Mouse (Mus musculus): ENCODE measurements around the gene Lypd4. TPM values are rescaled to one million over a fixed set of nuclear protein-coding genes. Genes with fewer than 3 reads are reported as not detected.

Gene Lypd4
- polyA plus RNA-seq (2014; fragmentation: Illumina TruSeq; extraction: RNeasy Lipid Tissue Mini Kit (QIAGEN cat#74804); ENCODE audit: insufficient read depth, low read depth, low replicate concordance) = not detected

GRCm38 (mm10) chr7:24869532-24870165 is at the start of gene Lypd4, which contains the start of gene Dmrtc2:
Lypd4 (minus strand) TSS chr7:24869941.
Dmrtc2 (plus strand) TSS chr7:24870057.

GRCm38 (mm10) chr7:24902630-24903443 is 33.1 kb upstream of the Lypd4 start, which contains the start of gene Arhgef1:
Arhgef1 (plus strand) TSS chr7:24902912.

GRCm38 (mm10) chr7:24897224-24897623 is 27.5 kb upstream of the Lypd4 start, which contains the start of gene Cd79a:
Cd79a (plus strand) TSS chr7:24897381.

GRCm38 (mm10) chr7:24883896-24884692 is 14.4 kb upstream of the Lypd4 start, which contains the start of gene Rps19:
Rps19 (plus strand) TSS chr7:24884371.

GRCm38 (mm10) chr7:24861913-24862312 is 7.8 kb downstream of the Lypd4 start, which contains the start of gene Gm9844:
Gm9844 (plus strand) TSS chr7:24862213.

Other genes starting within 250 kb of the Lypd4 start
- gene Lypd3, start 233.4 kb downstream of the Lypd4 start, polyA plus RNA-seq (2014; fragmentation: Illumina TruSeq; extraction: RNeasy Lipid Tissue Mini Kit (QIAGEN cat#74804); ENCODE audit: insufficient read depth, low read depth, low replicate concordance) = not detected
- gene Tex101, start 193.3 kb downstream of the Lypd4 start, polyA plus RNA-seq (2014; fragmentation: Illumina TruSeq; extraction: RNeasy Lipid Tissue Mini Kit (QIAGEN cat#74804); ENCODE audit: insufficient read depth, low read depth, low replicate concordance) = not detected
- gene BC049730, start 160.7 kb downstream of the Lypd4 start, polyA plus RNA-seq (2014; fragmentation: Illumina TruSeq; extraction: RNeasy Lipid Tissue Mini Kit (QIAGEN cat#74804); ENCODE audit: insufficient read depth, low read depth, low replicate concordance) = not detected
- not detected for gene Gm4763, start 143.0 kb downstream of the Lypd4 start, polyA plus RNA-seq (2014; fragmentation: Illumina TruSeq; extraction: RNeasy Lipid Tissue Mini Kit (QIAGEN cat#74804); ENCODE audit: insufficient read depth, low read depth, low replicate concordance)
- 2.9 TPM for gene Cd177, start 109.6 kb downstream of the Lypd4 start, polyA plus RNA-seq (2014; fragmentation: Illumina TruSeq; extraction: RNeasy Lipid Tissue Mini Kit (QIAGEN cat#74804); ENCODE audit: insufficient read depth, low read depth, low replicate concordance)
- gene Ceacam10, start 92.7 kb downstream of the Lypd4 start, polyA plus RNA-seq (2014; fragmentation: Illumina TruSeq; extraction: RNeasy Lipid Tissue Mini Kit (QIAGEN cat#74804); ENCODE audit: insufficient read depth, low read depth, low replicate concordance) = 0.31 TPM
- 10.3 TPM for gene Gm9844, start 7.7 kb downstream of the Lypd4 start, polyA plus RNA-seq (2014; fragmentation: Illumina TruSeq; extraction: RNeasy Lipid Tissue Mini Kit (QIAGEN cat#74804); ENCODE audit: insufficient read depth, low read depth, low replicate concordance)
- not detected for gene Dmrtc2, start 116 bp upstream of the Lypd4 start, polyA plus RNA-seq (2014; fragmentation: Illumina TruSeq; extraction: RNeasy Lipid Tissue Mini Kit (QIAGEN cat#74804); ENCODE audit: insufficient read depth, low read depth, low replicate concordance)
- 2,096 TPM for gene Rps19, start 14.4 kb upstream of the Lypd4 start, polyA plus RNA-seq (2014; fragmentation: Illumina TruSeq; extraction: RNeasy Lipid Tissue Mini Kit (QIAGEN cat#74804); ENCODE audit: insufficient read depth, low read depth, low replicate concordance)
- 88.3 TPM for gene Cd79a, start 27.4 kb upstream of the Lypd4 start, polyA plus RNA-seq (2014; fragmentation: Illumina TruSeq; extraction: RNeasy Lipid Tissue Mini Kit (QIAGEN cat#74804); ENCODE audit: insufficient read depth, low read depth, low replicate concordance)
- gene Arhgef1, start 33.0 kb upstream of the Lypd4 start, polyA plus RNA-seq (2014; fragmentation: Illumina TruSeq; extraction: RNeasy Lipid Tissue Mini Kit (QIAGEN cat#74804); ENCODE audit: insufficient read depth, low read depth, low replicate concordance) = 98.1 TPM
- not detected for gene Gm4881, start 74.6 kb upstream of the Lypd4 start, polyA plus RNA-seq (2014; fragmentation: Illumina TruSeq; extraction: RNeasy Lipid Tissue Mini Kit (QIAGEN cat#74804); ENCODE audit: insufficient read depth, low read depth, low replicate concordance)
- gene Rabac1, start 102.8 kb upstream of the Lypd4 start, polyA plus RNA-seq (2014; fragmentation: Illumina TruSeq; extraction: RNeasy Lipid Tissue Mini Kit (QIAGEN cat#74804); ENCODE audit: insufficient read depth, low read depth, low replicate concordance) = 441 TPM
- gene Atp1a3, start 136.0 kb upstream of the Lypd4 start, polyA plus RNA-seq (2014; fragmentation: Illumina TruSeq; extraction: RNeasy Lipid Tissue Mini Kit (QIAGEN cat#74804); ENCODE audit: insufficient read depth, low read depth, low replicate concordance) = 1.9 TPM
- 4.9 TPM for gene Grik5, start 202.4 kb upstream of the Lypd4 start, polyA plus RNA-seq (2014; fragmentation: Illumina TruSeq; extraction: RNeasy Lipid Tissue Mini Kit (QIAGEN cat#74804); ENCODE audit: insufficient read depth, low read depth, low replicate concordance)
- gene Zfp574, start 202.6 kb upstream of the Lypd4 start, polyA plus RNA-seq (2014; fragmentation: Illumina TruSeq; extraction: RNeasy Lipid Tissue Mini Kit (QIAGEN cat#74804); ENCODE audit: insufficient read depth, low read depth, low replicate concordance) = 8.7 TPM